Mouse (Mus musculus): Measurements from ENCODE around the gene Aurkaip1. TPM values are rescaled to one million over a fixed set of nuclear protein-coding genes. Genes with fewer than 3 reads are reported as not detected.

Gene Aurkaip1
- 99.7 TPM for total RNA-seq (2023)

GRCm38 (mm10) chr4:155831205-155831766 is at the start of gene Aurkaip1:
Gene Aurkaip1, plus strand, starts transcription at chr4:155831272.

GRCm38 (mm10) chr4:155785819-155786218 is 45.3 kb upstream of the Aurkaip1 start, which contains the start of gene Tmem88b:
Gene Tmem88b, minus strand, starts transcription at chr4:155785874.

GRCm38 (mm10) chr4:155790021-155790489 is 41.0 kb upstream of the Aurkaip1 start, which contains the start of gene Ankrd65:
Gene Ankrd65, plus strand, starts transcription at chr4:155790439.

GRCm38 (mm10) chr4:155802741-155803339 is 28.2 kb upstream of the Aurkaip1 start, which contains the start of gene Mrpl20:
Gene Mrpl20, plus strand, starts transcription at chr4:155802878.

GRCm38 (mm10) chr4:155811929-155812664 is 19.0 kb upstream of the Aurkaip1 start, which contains the start of gene Ccnl2:
Gene Ccnl2, plus strand, starts transcription at chr4:155812489.

GRCm38 (mm10) chr4:155839483-155839910 is 8.4 kb downstream of the Aurkaip1 start, which contains the start of gene Mxra8:
Gene Mxra8, plus strand, starts transcription at chr4:155839680.

GRCm38 (mm10) chr4:155846871-155847578 is 16.0 kb downstream of the Aurkaip1 start, which contains the start of gene Dvl1:
Gene Dvl1, plus strand, starts transcription at chr4:155847402.

GRCm38 (mm10) chr4:155863001-155863400 is 31.9 kb downstream of the Aurkaip1 start, which contains the start of gene Tas1r3:
Gene Tas1r3, minus strand, starts transcription at chr4:155863362.

GRCm38 (mm10) chr4:155869317-155870033 is 38.4 kb downstream of the Aurkaip1 start, which contains the start of the genes Cptp and Ints11:
Gene Cptp, minus strand, starts transcription at chr4:155869440.
Gene Ints11, plus strand, starts transcription at chr4:155869546.

Other genes starting within 250 kb of the Aurkaip1 start
- gene Slc35e2, start 229.9 kb upstream of the Aurkaip1 start, total RNA-seq (2023) = 32.4 TPM
- gene Cdk11b, start 206.4 kb upstream of the Aurkaip1 start, total RNA-seq (2023) = 164 TPM
- not detected for gene Gm10563, start 185.9 kb upstream of the Aurkaip1 start, total RNA-seq (2023)
- 0.71 TPM for gene Mmp23, start 177.9 kb upstream of the Aurkaip1 start, total RNA-seq (2023)
- 47.1 TPM for gene Mib2, start 162.1 kb upstream of the Aurkaip1 start, total RNA-seq (2023)
- gene Fndc10, start 136.9 kb upstream of the Aurkaip1 start, total RNA-seq (2023) = 10.1 TPM
- 79.3 TPM for gene Ssu72, start 126.5 kb upstream of the Aurkaip1 start, total RNA-seq (2023)
- gene Tmem240, start 96.5 kb upstream of the Aurkaip1 start, total RNA-seq (2023) = 1.0 TPM
- gene Atad3a, start 70.2 kb upstream of the Aurkaip1 start, total RNA-seq (2023) = 54.1 TPM
- not detected for gene Vwa1, start 56.6 kb upstream of the Aurkaip1 start, total RNA-seq (2023)
- not detected for gene Tmem88b, start 45.4 kb upstream of the Aurkaip1 start, total RNA-seq (2023)
- not detected for gene Ankrd65, start 40.8 kb upstream of the Aurkaip1 start, total RNA-seq (2023)
- 39.3 TPM for gene Mrpl20, start 28.4 kb upstream of the Aurkaip1 start, total RNA-seq (2023)
- 235 TPM for gene Ccnl2, start 18.8 kb upstream of the Aurkaip1 start, total RNA-seq (2023)
- 8.3 TPM for gene Mxra8, start 8.4 kb downstream of the Aurkaip1 start, total RNA-seq (2023)
- gene Dvl1, start 16.1 kb downstream of the Aurkaip1 start, total RNA-seq (2023) = 78.7 TPM
- 1.6 TPM for gene Tas1r3, start 32.1 kb downstream of the Aurkaip1 start, total RNA-seq (2023)
- gene Cptp, start 38.2 kb downstream of the Aurkaip1 start, total RNA-seq (2023) = 11.3 TPM
- gene Ints11, start 38.3 kb downstream of the Aurkaip1 start, total RNA-seq (2023) = 68.1 TPM
- 35.7 TPM for gene Pusl1, start 60.5 kb downstream of the Aurkaip1 start, total RNA-seq (2023)
- gene Acap3, start 60.5 kb downstream of the Aurkaip1 start, total RNA-seq (2023) = 61.9 TPM
- 130 TPM for gene Ube2j2, start 112.6 kb downstream of the Aurkaip1 start, total RNA-seq (2023)
- 7.0 TPM for gene C1qtnf12, start 131.0 kb downstream of the Aurkaip1 start, total RNA-seq (2023)
- gene B3galt6, start 161.4 kb downstream of the Aurkaip1 start, total RNA-seq (2023) = 4.0 TPM
- gene Sdf4, start 161.6 kb downstream of the Aurkaip1 start, total RNA-seq (2023) = 200 TPM
- gene Tnfrsf4, start 182.6 kb downstream of the Aurkaip1 start, total RNA-seq (2023) = 24.3 TPM
- 65.3 TPM for gene Tnfrsf18, start 194.9 kb downstream of the Aurkaip1 start, total RNA-seq (2023)
- not detected for gene Ttll10, start 228.1 kb downstream of the Aurkaip1 start, total RNA-seq (2023)